Mouse (Mus musculus): Measurements from ENCODE around the gene Tmprss4.

Tmprss4 gene

DNA sequence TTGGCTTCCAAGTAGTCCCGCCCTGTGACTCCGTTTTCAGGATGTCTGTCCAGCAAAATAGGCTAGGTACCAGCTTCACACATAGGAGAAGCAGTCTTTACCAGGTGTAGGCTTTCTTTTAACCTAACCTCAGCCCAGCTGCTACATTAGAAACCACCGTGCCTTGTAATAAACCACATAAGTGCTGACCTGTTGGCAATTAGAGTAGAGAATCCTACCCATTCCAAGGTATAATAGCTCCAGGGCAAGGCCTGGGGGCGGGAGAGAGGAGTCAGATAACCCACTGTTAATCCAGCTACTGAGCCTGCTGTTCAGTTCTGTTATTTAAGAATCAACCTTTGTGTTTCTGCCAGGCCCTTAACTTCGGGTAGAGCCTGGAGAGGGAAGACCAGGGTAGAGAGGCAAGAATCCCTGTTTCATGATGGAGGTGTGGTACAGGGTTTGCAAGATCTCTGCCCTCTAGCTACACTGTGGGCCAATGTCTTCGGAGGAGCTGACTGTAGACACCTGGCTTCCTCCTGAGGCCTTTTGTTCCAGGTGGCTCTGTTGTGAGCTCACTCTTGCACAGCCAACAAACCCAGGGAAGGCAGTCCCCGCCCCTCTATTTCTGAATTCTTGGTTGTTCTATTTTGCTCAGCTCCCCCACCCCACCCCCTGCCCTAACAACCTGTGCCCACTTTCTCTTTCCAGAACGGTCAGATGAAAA is 7.6 kb downstream of the Tmprss4 start:
- peak; percentile 75 for DNase-seq

DNA sequence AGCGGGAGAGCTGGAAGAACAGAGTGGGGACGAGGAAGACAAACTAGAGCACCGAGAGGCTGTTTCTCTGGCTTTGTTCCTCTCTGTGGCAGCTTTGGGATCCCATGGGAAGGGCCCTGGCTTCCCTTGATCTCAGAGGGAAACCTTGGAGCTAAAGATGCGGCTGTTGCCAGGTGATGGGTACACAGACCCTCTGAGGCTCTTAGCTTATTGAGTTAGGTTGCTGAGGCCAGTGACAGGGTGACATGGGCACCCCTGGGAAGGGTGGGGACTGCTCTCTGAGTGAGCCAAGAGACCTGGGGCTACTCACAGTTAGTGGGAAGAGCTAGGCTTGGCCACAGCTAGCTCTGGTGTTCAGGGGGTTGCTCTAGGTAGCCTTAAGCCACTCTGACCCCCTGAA is 8.4 kb downstream of the Tmprss4 start:
- no peak for DNase-seq

DNA sequence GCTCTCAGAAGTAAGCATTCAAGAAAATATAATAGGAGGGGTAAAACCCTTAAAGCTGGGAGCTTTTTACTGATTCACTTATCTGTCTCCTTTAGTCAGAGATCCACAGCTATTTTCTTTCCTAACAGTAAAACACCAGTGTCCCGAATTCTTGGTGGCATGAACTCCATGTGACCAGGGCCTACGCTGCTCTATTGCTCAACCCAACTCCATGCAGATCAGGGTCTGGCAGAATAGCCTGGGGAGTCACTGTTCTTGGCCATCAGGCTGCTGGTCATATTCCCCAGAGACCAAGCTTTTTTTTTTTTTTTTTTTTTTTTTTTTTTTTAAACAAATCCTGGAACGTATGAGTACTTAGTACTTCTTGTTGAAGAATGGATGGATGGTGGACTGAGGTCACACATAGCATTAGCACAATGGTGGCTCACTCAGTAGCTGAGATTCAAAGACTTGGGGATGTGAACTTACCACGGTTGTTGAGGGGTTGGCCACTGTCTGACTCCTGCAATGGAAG is 14.2 kb downstream of the Tmprss4 start:
- DNase-seq = no peak

DNA sequence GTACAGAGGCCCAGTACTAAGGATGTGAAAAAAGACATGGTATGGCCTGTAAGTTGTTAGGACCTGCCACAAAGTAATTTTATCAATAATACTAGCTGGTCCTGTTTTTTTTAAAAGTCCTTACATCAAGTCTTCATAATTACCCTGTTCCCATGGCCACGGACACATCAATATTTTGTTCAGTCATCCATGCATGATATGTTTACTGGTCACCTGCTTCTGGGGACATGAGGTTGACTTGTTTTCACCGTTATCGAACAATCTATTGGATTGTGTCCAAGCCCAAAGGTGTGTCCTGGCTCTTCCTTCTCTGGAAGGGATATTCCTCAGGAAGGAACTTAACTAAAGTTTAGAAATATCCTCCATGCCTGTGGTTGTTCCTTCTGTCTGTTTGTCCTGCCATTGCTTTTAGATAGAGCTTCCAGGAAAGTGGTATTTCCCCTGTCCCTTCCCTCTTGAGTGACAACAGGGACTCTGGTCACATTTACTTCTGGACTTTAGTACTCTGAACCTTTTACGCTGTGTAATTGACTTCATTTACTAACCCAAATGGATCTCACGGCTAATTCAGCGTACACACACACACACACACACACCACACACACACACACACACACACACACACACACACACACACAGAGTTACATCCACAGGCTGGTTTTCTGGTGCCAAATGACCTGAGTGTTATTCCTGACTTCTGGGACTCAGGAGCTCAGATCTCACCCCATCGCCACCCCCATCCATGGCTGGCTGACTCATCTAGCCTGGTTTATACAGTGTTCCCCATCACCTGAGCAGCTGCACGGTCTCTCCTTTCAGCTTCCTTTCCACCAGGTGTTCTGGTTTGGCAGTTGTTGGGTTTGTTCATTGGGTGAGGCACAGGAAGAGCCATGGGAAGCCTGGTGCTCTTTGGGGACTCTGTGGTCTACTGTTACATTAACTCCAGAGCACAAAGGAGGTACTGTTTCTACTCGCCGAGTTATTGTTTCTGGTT is 15.0 kb downstream of the Tmprss4 start:
- peak; percentile 86 for DNase-seq

DNA sequence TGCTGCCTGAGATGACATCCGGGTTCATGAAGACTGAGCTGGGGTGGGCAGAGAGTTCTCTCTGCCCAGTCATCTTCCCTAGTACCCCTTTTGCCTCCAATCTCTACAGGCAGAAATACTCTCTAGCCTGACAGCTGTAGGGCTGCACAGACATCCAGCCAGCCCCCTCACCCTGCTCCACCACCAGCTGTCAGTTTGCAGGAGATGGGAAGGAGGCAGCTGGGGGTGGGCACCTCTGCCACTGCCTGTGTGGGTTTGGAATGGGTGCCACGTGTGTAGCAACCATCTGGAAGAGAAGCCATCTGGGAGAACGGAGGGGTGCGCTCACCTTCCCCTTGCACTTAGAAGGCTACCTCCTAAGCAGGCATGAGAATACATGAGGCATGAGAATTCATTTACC is 18.6 kb downstream of the Tmprss4 start:
- DNase-seq = peak; percentile 75

DNA sequence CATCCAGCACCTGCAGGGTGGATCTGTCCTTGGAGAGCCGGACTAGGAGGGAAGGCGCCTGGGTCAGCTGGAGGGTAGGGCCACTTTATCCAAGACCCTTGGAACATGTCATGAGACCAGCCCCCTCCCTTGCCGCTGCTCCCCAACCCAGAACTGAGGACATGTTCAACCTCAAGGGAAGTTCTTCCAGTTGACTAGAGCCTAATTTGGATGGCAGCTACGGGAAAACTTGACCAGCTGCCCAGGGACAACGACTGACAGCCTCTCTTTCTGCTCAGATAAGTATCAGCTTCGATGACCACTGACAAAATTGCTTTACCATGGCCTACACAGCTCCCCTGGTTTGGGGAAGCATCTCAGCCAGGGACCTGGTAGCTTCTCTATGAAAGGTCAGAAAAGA is 20.6 kb downstream of the Tmprss4 start:
- peak; percentile 31 for DNase-seq

DNA sequence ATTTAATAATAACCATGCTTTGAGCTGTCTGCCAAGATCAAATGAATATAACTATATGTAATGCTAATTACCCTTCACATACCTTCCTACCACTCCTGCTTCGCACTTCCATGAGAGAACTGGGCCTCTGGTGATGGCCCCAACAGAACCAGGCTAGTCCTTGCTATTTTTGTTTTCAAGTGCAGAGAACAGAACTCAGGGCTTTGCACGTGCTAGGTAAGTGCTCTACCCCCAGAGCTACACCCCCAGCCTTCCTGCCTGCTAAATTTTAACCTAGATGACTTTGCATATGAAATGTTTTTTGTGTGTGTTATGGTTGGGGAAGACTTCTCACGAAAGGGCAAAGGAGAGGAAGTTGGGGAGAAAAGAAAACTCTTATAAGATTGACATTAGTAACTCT is 21.4 kb downstream of the Tmprss4 start:
- DNase-seq = peak; percentile 62

DNA sequence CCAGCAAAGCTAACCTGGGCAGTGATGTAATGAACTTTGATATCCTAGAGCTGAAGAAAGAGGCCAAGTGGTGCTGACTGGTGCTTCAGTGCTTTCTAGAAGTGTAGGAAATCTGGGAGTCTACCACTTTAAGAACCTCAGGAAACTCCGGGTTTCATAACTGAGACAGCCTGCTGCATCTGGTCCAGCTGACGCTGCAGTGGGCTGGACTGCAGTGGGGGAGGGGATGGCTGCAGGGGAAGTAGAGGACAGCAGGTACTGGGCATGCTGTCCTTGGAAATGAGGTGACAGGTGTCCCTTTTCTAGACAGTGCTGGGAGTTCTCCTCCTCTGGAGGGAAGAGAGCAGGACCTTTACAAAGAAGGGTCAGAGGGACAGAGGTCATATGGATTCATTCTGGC is 22.1 kb downstream of the Tmprss4 start, which contains the start of gene BC049352:
Gene BC049352 (plus strand): TSS at position 238 of the 400 bp plus-strand sequence.
- peak; percentile 28 for DNase-seq

DNA sequence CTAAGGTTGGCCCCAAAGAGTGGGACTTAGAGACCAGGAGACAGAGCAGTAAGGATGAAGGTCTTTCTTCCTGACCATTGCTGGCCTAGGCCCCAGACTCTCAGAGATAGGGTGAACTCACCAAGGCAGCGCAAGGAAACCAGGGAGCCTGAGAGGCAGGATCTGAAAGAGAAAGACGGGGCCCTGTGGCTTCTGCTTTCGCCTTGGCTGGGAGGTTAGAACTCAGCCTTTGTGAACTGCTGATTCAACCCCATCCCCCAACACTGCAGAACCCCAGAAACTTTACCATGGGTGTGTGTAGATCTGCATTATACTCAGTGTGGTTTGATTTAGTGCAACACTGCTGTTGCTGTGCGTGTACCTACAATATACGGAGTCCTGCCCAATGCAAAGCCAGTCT is 24.6 kb downstream of the Tmprss4 start:
- DNase-seq = peak; percentile 61

DNA sequence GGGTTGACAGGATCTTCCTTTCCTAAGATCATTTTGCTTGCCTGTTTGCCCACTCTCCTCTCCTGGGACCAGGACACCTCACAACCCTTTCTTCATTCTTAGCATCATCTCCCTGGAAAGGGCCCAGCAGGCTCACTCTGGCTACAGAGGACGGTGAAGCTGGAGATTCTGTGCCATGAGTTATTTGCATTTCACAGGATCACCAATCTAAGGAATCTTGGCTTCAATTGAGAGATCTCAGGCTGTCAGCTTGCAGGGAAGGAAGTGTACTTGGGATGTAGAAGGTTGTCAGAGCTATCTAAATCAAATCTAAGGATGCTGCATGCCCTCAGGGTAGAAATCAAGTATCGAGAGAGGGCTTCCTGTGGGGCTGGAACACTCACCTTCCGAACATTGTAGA is 30.4 kb downstream of the Tmprss4 start:
- no peak for DNase-seq

DNA sequence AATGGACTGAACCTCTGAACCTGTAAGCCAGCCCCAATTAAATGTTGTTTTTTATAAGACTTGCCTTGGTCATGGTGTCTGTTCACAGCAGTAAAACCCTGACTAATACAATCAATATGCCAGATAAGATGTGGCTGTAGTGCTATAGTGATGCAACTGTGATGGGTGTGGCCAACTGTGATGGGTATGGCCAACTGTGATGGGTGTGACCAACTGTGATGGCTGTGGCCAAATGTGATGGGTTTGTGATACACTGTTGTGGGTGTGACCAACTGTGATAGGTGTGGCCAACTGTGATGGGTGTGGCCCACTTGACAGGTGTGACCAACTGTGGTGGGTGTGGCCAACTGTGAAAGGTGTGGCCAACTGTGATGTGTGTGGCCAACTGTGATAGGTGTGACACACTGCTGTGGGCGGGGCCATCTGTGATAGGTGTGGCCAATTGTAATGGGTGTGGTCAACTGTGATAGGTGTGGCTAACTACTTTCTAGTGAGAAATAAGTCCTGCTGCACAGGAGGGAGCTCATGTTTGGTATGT is 32.8 kb downstream of the Tmprss4 start:
- no peak for DNase-seq

DNA sequence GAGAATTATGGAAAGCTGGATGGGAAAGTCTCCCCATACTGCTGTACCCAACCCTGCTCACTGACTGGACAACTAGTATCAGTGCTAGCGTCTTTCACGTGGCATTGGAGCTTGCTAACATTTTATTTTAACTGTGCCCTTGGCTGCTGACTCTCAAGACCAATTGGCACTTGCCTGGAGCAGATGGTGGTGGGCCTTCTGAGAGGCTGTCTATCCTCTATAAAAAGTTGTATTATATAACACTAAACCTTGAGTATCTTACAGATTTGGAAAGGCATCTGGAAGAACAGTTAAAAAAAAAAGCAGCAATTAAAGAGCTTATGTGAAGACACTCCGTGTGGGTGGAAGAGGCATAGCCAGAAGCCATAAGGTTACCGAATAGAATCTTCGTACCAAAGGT is 33.7 kb downstream of the Tmprss4 start:
- no peak for DNase-seq

DNA sequence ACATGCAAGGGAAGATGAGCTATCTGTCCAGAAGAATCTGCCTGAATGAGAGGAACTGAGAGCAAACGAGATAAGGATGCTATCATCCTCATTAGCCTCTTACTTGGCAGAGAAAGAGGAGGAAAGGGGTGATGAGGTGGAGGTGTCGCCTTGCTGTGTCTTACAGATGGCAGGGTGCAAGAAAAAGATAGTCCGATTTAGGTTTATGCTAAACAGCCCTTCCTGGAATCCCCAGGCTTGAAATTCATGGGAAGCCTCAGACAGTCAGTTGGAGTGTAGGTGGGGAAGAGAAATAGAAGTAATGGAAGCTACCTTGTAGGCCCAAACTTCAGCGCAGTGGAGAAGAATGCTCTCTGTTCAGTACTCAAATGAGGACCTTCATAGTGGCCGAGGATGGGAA is 36.0 kb downstream of the Tmprss4 start:
- DNase-seq = no peak

DNA sequence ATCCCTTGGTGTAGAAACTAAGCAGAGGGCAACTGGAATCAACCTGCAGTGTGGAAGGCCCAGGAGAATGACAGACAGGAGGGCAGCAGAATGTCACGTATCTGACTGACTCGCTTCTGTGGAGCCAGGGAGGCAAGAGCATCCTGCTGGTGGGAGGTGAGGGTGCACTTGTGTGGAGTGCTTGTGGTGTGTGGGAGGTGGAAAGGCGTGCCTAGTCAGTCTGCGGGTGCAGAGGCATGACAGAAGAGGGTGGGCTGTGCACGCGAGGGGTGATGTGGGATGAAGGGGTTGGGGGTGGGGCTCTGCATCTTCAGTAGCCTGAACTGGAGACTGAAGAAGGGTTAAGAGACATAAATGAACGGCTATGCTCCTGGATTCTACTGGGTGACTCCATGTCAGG is 50.5 kb downstream of the Tmprss4 start:
- DNase-seq = peak; percentile 72

DNA sequence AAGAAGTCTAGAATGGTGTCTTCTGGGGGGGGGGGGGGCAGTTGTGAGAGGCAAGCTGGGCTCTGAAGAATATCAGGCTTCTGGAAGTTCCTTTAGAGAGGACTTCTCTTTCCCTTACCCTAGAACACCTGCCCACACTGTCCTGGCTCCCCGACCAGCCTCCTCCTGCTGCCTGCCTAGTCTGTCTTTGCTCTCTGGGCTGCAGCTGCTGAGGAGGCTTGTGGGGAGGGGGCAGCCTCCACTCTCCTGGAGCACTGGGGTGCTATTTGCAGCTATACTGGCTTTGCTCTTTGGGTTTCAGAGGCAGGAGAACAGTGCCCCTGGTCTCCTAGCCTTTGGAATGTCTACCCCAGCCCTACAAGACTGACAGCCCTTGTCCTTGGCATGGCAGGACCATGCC is 53.0 kb downstream of the Tmprss4 start:
- peak; percentile 50 for DNase-seq

DNA sequence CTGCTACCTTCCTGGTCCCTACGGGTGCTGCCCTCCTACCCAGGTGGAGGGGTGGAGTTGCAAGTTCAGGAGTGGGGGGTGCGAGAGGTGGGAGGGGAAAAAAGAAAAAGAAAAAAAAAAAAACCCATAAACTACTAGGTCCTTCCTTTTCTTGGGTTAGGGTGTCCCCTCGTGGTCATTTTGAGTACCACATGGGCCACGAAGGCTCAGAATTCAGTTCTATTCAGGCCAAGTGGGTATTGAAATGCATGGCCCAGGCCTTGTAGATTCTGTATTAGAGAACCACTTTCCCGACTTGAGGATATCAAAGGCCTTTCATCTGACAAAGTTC is 57.7 kb downstream of the Tmprss4 start:
- peak; percentile 90 for DNase-seq

DNA sequence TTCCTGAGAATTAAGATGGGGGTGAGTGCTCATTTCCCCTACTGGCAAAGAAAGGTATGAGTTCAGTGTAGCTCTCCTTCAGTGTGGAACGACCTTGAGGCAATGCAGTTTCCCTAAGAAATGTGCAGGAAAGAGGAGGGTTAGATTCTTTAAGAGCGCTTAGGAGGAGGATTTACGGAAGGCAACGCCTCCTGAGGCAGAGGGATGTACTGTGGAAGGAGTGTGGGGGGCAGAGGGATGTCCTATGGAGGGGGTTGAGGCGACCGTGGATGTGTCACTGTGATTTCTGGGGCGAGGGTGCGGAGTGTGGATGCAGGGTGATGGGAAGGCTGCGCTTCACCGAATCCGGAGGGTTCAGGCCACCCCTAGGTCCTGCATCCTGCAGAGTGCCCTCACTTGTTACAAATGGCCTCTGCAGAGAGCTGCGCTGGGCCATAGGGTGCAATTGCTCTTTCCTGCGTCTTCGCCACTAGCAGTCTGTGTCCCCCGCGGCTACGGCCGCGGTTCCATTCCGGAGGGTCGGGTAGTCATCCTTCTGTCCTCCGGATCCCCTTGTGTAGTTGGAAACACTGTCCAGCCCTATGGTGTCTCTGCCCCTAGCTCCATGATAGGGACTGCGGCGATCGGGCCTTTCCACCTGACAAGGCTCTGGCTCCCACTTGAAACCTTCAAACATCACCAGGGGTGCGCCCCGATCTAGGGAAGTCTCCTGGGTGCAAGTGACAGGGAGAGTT is 58.2 kb downstream of the Tmprss4 start:
- DNase-seq = peak; percentile 43

DNA sequence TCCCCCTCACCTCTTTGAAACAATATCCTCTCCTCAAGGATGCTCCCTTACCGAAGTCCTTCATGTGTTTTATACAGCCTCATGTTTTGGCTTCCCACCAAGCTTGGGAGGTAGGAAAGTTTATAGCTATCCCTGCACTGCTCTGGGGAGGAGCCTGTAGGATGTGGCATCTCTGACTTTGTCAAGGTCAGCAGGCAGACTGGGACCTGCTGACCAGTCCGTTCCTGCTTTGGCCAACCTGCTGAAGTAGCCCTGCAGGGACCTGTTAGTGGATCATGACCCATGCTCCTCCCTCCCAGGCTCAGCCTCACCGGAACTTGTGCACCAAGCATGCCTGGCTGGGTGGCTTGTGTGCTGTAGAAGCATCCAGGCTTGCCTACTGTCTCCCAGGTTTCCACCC is 61.2 kb downstream of the Tmprss4 start:
- DNase-seq = no peak

DNA sequence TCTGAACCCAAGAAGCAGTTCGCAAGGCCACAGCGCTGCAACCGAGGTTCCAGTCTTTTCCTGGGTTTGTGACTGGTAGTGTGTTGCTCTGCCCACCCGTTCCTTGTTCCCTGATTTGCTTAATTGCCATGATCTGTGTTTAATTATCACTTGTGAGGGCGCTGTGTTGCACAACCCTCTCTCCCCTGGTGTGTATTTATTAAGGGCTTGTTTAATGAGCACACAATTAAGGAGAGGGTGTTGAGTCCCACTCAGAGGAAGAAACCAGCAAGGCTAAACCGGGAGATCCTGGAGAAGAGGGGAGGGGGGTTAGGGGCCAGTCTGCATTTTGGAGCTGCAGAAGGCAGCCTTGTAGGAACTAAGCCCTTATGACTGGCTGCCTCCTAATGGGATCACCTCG is 62.9 kb downstream of the Tmprss4 start:
- no peak for DNase-seq

DNA sequence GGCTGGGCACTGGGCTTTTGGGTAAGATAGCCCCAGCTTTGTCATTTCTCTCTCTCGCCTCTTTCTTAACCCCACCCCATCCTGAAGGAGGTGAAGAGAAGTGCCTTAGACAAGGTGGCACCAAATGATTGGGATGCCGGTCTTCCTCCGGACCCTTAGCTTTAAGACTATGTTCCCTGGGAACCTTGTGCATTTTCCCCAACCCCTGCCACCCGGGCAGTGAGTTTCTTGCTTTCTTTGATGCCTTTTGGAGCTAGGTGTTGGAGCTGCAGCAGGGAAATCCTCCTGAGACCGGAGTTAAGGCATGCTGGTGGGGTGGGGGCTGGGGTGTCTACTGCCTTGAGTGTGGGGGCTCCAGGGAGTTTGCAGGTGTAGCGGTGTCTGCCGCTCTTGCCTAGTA is 64.8 kb downstream of the Tmprss4 start:
- no peak for DNase-seq

DNA sequence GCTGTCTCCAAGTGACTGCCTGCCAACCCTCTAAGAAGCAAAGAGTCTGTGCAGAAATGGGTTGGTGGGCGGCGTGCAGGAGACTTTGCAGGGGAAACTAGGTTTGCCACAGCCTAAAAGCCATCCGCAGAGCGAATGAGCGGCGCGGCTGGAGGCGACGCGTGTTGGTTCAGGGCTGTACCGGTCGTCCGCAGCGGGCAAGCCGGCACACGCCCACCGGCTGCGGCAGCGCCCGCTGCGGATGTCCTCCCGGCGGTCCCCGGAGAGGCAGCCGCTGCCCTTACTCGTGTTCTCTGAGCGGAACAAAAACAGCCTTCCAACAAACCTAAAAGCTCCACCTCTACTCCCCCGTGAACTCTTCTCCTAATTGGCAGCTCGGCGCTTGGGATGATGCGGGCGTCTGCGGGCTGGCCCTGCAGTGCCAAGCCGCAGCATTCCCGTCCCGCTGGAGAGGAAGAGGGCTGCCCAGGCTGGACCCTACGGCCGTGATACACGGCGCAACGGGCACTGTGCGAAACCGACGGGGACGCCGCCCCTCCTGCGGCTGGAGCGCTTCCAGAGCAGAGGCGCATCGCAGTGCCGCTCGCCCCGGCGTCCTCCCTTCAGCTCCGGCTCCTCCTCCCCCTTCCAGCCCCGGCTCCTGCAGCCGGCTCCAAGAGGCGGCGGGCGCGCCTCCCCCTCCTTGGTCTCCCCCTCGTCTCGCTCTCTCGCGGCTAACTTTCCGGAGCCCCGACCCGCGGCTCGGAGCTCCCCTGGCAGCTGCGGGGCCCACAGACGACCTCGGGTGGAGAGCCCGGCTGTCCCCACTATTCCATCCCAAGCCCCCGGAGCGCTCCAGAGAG is 65.5 kb downstream of the Tmprss4 start, which contains the start of gene Scn4b:
Gene Scn4b (plus strand): TSS at position 205 of the 842 bp plus-strand sequence.
- DNase-seq = peak; percentile 79
